In the genomic region with DNA sequence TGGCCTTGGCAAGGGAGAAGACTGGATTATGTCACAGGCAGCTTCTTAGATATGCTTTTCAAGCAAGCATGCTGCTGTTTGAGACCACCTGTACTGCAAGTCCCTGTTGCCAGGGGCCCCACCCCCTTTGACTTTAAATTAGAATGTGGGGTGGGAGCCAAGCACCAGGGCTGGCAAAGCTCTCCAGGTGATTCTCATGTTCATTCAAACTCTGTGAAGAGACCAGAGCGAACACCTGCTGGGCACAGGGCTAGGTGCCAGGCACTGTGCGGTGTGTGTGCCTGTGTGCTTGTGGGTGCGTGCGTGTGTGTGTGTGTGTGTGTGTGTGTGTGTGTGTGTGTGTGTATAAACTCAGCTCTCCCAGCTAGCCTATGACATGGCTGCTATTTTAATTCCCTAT, we compare ENCODE assay signal across 21 mouse cellular contexts. TPM values are rescaled to one million over a fixed set of nuclear protein-coding genes. Genes with fewer than 3 reads are reported as not detected.
DNase-seq lines count a peak whose midpoint lies in the region; ATAC-seq and TF ChIP-seq lines count a peak whose summit lies in the region.
"Had no signal": no experiment of that assay in that cellular context is flagged by ENCODE, and none has a peak within 500 bp of the region (broad histone marks: within the 10 kb centered on the region; RNA-seq: fewer than 3 reads in every experiment).

No protein-coding gene starts in this region.

- no peaks in the 10 kb centered on the region for H3K9me3 ChIP-seq in limb, embryonic 13.5 days
- no peaks in the 10 kb centered on the region for H3K9me3 ChIP-seq in limb, embryonic 10.5 days (replicated peaks)
- H3K9me3 ChIP-seq in forebrain, embryonic 16.5 days (ENCODE audit: control insufficient read depth, low read length), result no peaks in the 10 kb centered on the region
- H3K9me3 ChIP-seq in midbrain, embryonic 16.5 days (replicated peaks; ENCODE audit: control insufficient read depth, low read length, poor library complexity, severe bottlenecking), result no peaks in the 10 kb centered on the region
- H3K9me3 ChIP-seq: liver, embryonic 12.5 days had no signal

- H3K4me1 ChIP-seq in heart, adult 2 months (ENCODE audit: control insufficient read depth, insufficient read depth, low read length), result 0 out of 2 replicates have a peak, but pooled peaks cover 2% of the 10 kb centered on the region
- H3K4me1 ChIP-seq in limb, embryonic 13.5 days, result peaks cover 16% of the 10 kb centered on the region
- H3K4me1 ChIP-seq in limb, embryonic 10.5 days, result peaks cover 24% of the 10 kb centered on the region
- H3K4me1 ChIP-seq in forebrain, embryonic 16.5 days (replicated peaks; ENCODE audit: control insufficient read depth, insufficient read depth, low read length), result peaks cover 36% of the 10 kb centered on the region
- H3K4me1 ChIP-seq in midbrain, embryonic 16.5 days (ENCODE audit: control insufficient read depth, insufficient read depth, low read length), result peaks cover 32% of the 10 kb centered on the region

- TF ChIP-seq EP300 in heart, adult 2 months (IDR thresholded peaks at IDR 0.05; ENCODE audit: insufficient read depth, low read depth, low read length), result no peak

- no peaks in the 10 kb centered on the region for H3K36me3 ChIP-seq in heart, adult 2 months (ENCODE audit: control insufficient read depth, insufficient read depth, low read length)
- no peaks in the 10 kb centered on the region for H3K36me3 ChIP-seq in limb, embryonic 13.5 days
- H3K36me3 ChIP-seq in limb, embryonic 10.5 days, result no peaks in the 10 kb centered on the region
- no peaks in the 10 kb centered on the region for H3K36me3 ChIP-seq in forebrain, embryonic 16.5 days (ENCODE audit: control insufficient read depth, insufficient read depth)
- no peaks in the 10 kb centered on the region for H3K36me3 ChIP-seq in midbrain, embryonic 16.5 days (ENCODE audit: control insufficient read depth, insufficient read depth, low read length)
- H3K36me3 ChIP-seq: liver, embryonic 12.5 days had no signal

- TF ChIP-seq POLR2A in heart, adult 2 months (IDR thresholded peaks at IDR 0.05; ENCODE audit: insufficient read depth, low read depth, low read length), result no peak

- DNase-seq in heart, adult 11 months, result peak; percentile 77
- DNase-seq in heart, adult 2 months, result no peak
- DNase-seq in limb, embryonic 10.5 days (ENCODE audit: low spot score), result no peak
- DNase-seq in kidney, postnatal 4 days, result no peak
- DNase-seq in heart, postnatal 25 days (ENCODE audit: low spot score), result no peak
- DNase-seq: adrenal gland, postnatal 36 days; cerebellum, adult 9-10 months; kidney, adult 11 months; kidney, postnatal 10 days; lung, embryonic 14.5 days; retina, postnatal 1 day; thymus, postnatal 4 days had no signal

- no peak overlapping the region for H3K4me2 ChIP-seq in limb, embryonic 13.5 days (replicated peaks)
- H3K4me2 ChIP-seq in forebrain, embryonic 16.5 days (ENCODE audit: low read length), result peak overlapping the region; percentile 91
- H3K4me2 ChIP-seq in midbrain, embryonic 16.5 days (ENCODE audit: low read length), result peak overlapping the region; percentile 93
- H3K4me2 ChIP-seq: liver, embryonic 12.5 days had no signal

- ATAC-seq in limb, embryonic 13.5 days (ENCODE audit: low FRiP score, low read depth), result peak; percentile 30; the same call in 1 of the 2 replicates
- ATAC-seq in forebrain, embryonic 16.5 days, result no peak
- ATAC-seq in midbrain, embryonic 16.5 days, result no peak
- ATAC-seq: liver, embryonic 12.5 days had no signal

- WGBS in heart, adult 2 months, result 86% methylated on average over 4 of the region's 4 CpGs
- WGBS in limb, embryonic 13.5 days, result 58% methylated on average over 4 of the region's 4 CpGs
- WGBS in limb, embryonic 10.5 days, result 69% methylated on average over 4 of the region's 4 CpGs
- 44% methylated on average over 4 of the region's 4 CpGs for WGBS in forebrain, embryonic 16.5 days
- WGBS in midbrain, embryonic 16.5 days, result 70% methylated on average over 4 of the region's 4 CpGs

- H3K27me3 ChIP-seq in heart, adult 2 months (ENCODE audit: control insufficient read depth, insufficient read depth, low read length), result peaks cover 8% of the 10 kb centered on the region
- peaks cover 91% of the 10 kb centered on the region for H3K27me3 ChIP-seq in limb, embryonic 13.5 days
- peaks cover 78% of the 10 kb centered on the region for H3K27me3 ChIP-seq in limb, embryonic 10.5 days (ENCODE audit: low read depth, poor library complexity, severe bottlenecking)
- H3K27me3 ChIP-seq in forebrain, embryonic 16.5 days (replicated peaks; ENCODE audit: control insufficient read depth, insufficient read depth, low read length), result peaks cover 3% of the 10 kb centered on the region
- H3K27me3 ChIP-seq in midbrain, embryonic 16.5 days (ENCODE audit: control insufficient read depth, insufficient read depth, low read depth, low read length), result peaks cover 12% of the 10 kb centered on the region

- H3K9ac ChIP-seq in heart, adult 2 months (ENCODE audit: low read depth, low read length), result no peak overlapping the region
- H3K9ac ChIP-seq in limb, embryonic 13.5 days, result no peak overlapping the region
- no peak overlapping the region for H3K9ac ChIP-seq in forebrain, embryonic 16.5 days (replicated peaks; ENCODE audit: low read depth, low read length)
- 0 out of 2 replicates have a peak overlapping the region, but pooled peaks have one; percentile 86 for H3K9ac ChIP-seq in midbrain, embryonic 16.5 days (ENCODE audit: low read depth, low read length)
- H3K9ac ChIP-seq: liver, embryonic 12.5 days; lung, embryonic 14.5 days had no signal

- TF ChIP-seq CTCF in heart, adult 2 months (IDR thresholded peaks at IDR 0.05), result no peak

- no peak overlapping the region for H3K4me3 ChIP-seq in heart, adult 2 months
- H3K4me3 ChIP-seq in limb, embryonic 13.5 days, result no peak overlapping the region
- H3K4me3 ChIP-seq in limb, embryonic 10.5 days, result no peak overlapping the region
- H3K4me3 ChIP-seq in forebrain, embryonic 16.5 days (replicated peaks; ENCODE audit: low read length), result peak overlapping the region; percentile 21
- H3K4me3 ChIP-seq in midbrain, embryonic 16.5 days (ENCODE audit: low read depth, low read length), result peak overlapping the region; percentile 78
- H3K4me3 ChIP-seq: erythroblast, embryonic 14.5 days; liver, embryonic 12.5 days had no signal

- no peaks in the 10 kb centered on the region for H3K79me2 ChIP-seq in heart, adult 2 months (replicated peaks; ENCODE audit: control insufficient read depth, insufficient read depth, low read length)

- H3K27ac ChIP-seq in heart, adult 2 months, result no peak overlapping the region
- H3K27ac ChIP-seq in limb, embryonic 13.5 days, result no peak overlapping the region
- H3K27ac ChIP-seq in limb, embryonic 10.5 days, result no peak overlapping the region
- H3K27ac ChIP-seq in forebrain, embryonic 16.5 days (ENCODE audit: low read length), result no peak overlapping the region
- no peak overlapping the region for H3K27ac ChIP-seq in midbrain, embryonic 16.5 days (ENCODE audit: low read length)
- H3K27ac ChIP-seq: liver, embryonic 12.5 days; macrophage had no signal

- intact Hi-C loops in heart, adult 2 months (cut with DNase I), result no loop called here
- intact Hi-C loops in heart, postnatal 25 days (cut with DNase I), result no loop called here

RNA-seq across cellular contexts. Expression of gene Shisa9, which starts 3.1 kb away (rescaled TPM):
- total RNA-seq in heart, adult 2 months (2021), result not detected
- polyA plus RNA-seq in heart, adult 2 months (2012; rRNA removed), result 0.09 and 0.25 TPM in 2 replicates
- polyA plus RNA-seq in limb, embryonic 13.5 days (2015; fragmentation: Nextera tagmentation; extraction: Ambion mirVana), result 0.97 and 1.1 TPM in 2 replicates
- 0.05 and 0.11 TPM in 2 replicates for polyA plus RNA-seq in limb, embryonic 10.5 days (2016; fragmentation: Nextera tagmentation; extraction: Ambion mirVana)
- 6.6 and 7.2 TPM in 2 replicates for polyA plus RNA-seq in forebrain, embryonic 16.5 days (2015; fragmentation: Nextera tagmentation; extraction: Ambion mirVana)
- 13.8 and 16.9 TPM in 2 replicates for polyA plus RNA-seq in midbrain, embryonic 16.5 days (2015; fragmentation: Nextera tagmentation; extraction: Ambion mirVana)
- under 1 TPM in 1 of 2 experiments, not detected in 1; 0.21 TPM for total RNA-seq in heart, postnatal 25 days (2021)
- total RNA-seq: hematopoietic stem cell, adult 5-6 weeks; monocyte, adult 5-6 weeks; neutrophil, adult 5-6 weeks had no signal
- polyA plus RNA-seq: erythroblast, embryonic 14.5 days had no signal

Comparison
In these comparisons a context has a peak if more than half of its experiments do, and no peak if none do; other contexts are left out.
1. H3K4me3 ChIP-seq: peak in forebrain, embryonic 16.5 days (single experiment) and midbrain, embryonic 16.5 days (single experiment); none in heart, adult 2 months (single experiment), limb, embryonic 13.5 days (single experiment) and limb, embryonic 10.5 days (single experiment).